Mouse (Mus musculus) spleen, postnatal 14 days (tissue): ENCODE data around the gene Plppr4.

ENCODE experiments used
- DNase-seq, 2 experiments: peaks; one replicate each; pipeline ENCODE4 v3.0.0; 2021 to 2022; ENCODE audit warnings: low spot score in 2 of 2

Plppr4 gene

GRCm38 (mm10) chr3:117360528-117360927 lies at the start of gene Plppr4:
TSS of gene Plppr4 (minus strand) at chr3:117360876.
- DNase-seq, result no peak

- no peak for DNase-seq
These were observed 45.1 kb upstream of the Plppr4 start for GRCm38 (mm10) chr3:117405821-117406220.

GRCm38 (mm10) chr3:117403740-117404139 lies 43.1 kb upstream of the Plppr4 start:
- no peak for DNase-seq

GRCm38 (mm10) chr3:117366041-117366440 lies 5.4 kb upstream of the Plppr4 start:
- no peak for DNase-seq

- no peak for DNase-seq
These were observed 772 bp downstream of the Plppr4 start for GRCm38 (mm10) chr3:117359686-117360521.

GRCm38 (mm10) chr3:117358981-117359628 lies 1.6 kb downstream of the Plppr4 start:
- no peak for DNase-seq

- DNase-seq, result no peak
These were observed 3.3 kb downstream of the Plppr4 start for GRCm38 (mm10) chr3:117357367-117357766.

GRCm38 (mm10) chr3:117353940-117354339 lies 6.7 kb downstream of the Plppr4 start:
- DNase-seq, result no peak

- no peak for DNase-seq
These were observed 14.3 kb downstream of the Plppr4 start for GRCm38 (mm10) chr3:117346351-117346750.

GRCm38 (mm10) chr3:117331502-117331901 lies 29.2 kb downstream of the Plppr4 start:
- DNase-seq, result no peak

- no peak for DNase-seq
These were observed 31.2 kb downstream of the Plppr4 start for GRCm38 (mm10) chr3:117329485-117329884.

- no peak for DNase-seq
These were observed 34.1 kb downstream of the Plppr4 start for GRCm38 (mm10) chr3:117326551-117326950.

GRCm38 (mm10) chr3:117319671-117320070 lies 41.0 kb downstream of the Plppr4 start:
- DNase-seq, result no peak

- no peak for DNase-seq
These were observed 47.3 kb downstream of the Plppr4 start for GRCm38 (mm10) chr3:117313339-117313738.

- DNase-seq, result no peak
These were observed 48.6 kb downstream of the Plppr4 start for GRCm38 (mm10) chr3:117312097-117312496.

- no peak for DNase-seq
These were observed 49.8 kb downstream of the Plppr4 start for GRCm38 (mm10) chr3:117310801-117311368.

- DNase-seq, result no peak
These were observed 51.1 kb downstream of the Plppr4 start for GRCm38 (mm10) chr3:117309580-117309910.

GRCm38 (mm10) chr3:117308895-117309579 lies 51.6 kb downstream of the Plppr4 start:
- no peak for DNase-seq

- DNase-seq, result no peak
These were observed 53.1 kb downstream of the Plppr4 start for GRCm38 (mm10) chr3:117307555-117307954.

- no peak for DNase-seq
These were observed 56.6 kb downstream of the Plppr4 start for GRCm38 (mm10) chr3:117304037-117304436.

- no peak for DNase-seq
These were observed 59.9 kb downstream of the Plppr4 start for GRCm38 (mm10) chr3:117300735-117301271.

GRCm38 (mm10) chr3:117297735-117298134 lies 62.9 kb downstream of the Plppr4 start:
- DNase-seq, result no peak
